Mouse (Mus musculus): ENCODE measurements around the gene Epb41l1. TPM values are rescaled to one million over a fixed set of nuclear protein-coding genes. Genes with fewer than 3 reads are reported as not detected.

The Epb41l1 gene
- total RNA-seq, 2 experiments from 2014 or later = 7.0 to 7.3 TPM

GRCm38 (mm10) chr2:156452149-156452536, 31.4 kb downstream of the Epb41l1 start:
- no peak for DNase-seq (ENCODE audit: low spot score)
- intact Hi-C loops (cut with DNase I) = no loop called here

GRCm38 (mm10) chr2:156453822-156454221, 33.1 kb downstream of the Epb41l1 start:
- intact Hi-C loops (cut with DNase I) = no loop called here
- no peak for DNase-seq (ENCODE audit: low spot score)

GRCm38 (mm10) chr2:156455508-156456108, 34.9 kb downstream of the Epb41l1 start:
- intact Hi-C loops (cut with DNase I) = no loop called here
- no peak for DNase-seq (ENCODE audit: low spot score)

- intact Hi-C loops (cut with DNase I) = no loop called here
- no peak for DNase-seq (ENCODE audit: low spot score)
Measured at GRCm38 (mm10) chr2:156456386-156457342, 36.0 kb downstream of the Epb41l1 start.

DNA sequence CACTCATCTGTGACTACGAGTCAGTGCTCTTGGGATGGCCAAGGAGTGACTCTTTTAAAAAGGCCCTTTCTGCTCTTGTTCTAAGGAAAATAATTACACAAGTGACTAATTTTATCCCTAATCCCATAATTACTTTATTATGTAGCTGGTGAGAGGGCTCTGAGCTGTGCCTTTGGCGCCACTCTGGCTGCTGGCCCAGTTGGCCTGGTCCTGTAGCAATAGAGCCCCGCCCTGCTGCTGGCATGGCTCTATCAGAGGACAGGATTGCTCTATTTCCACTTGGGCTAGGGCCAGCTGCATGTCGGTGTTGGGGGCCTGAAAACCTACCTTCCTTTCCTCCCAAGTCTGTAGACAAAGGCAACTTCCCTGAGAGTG, 36.6 kb downstream of the Epb41l1 start:
- no peak for DNase-seq (ENCODE audit: low spot score)
- intact Hi-C loops (cut with DNase I) = no loop called here

GRCm38 (mm10) chr2:156460470-156460869, 39.8 kb downstream of the Epb41l1 start:
- intact Hi-C loops (cut with DNase I) = loop anchor here (5.0 kb wide), 1 partner anchor 38 kb away; the partner anchor contains the start of gene Epb41l1
- no peak for DNase-seq (ENCODE audit: low spot score)

- DNase-seq (ENCODE audit: low spot score) = no peak
- intact Hi-C loops (cut with DNase I) = loop anchor here (5.0 kb wide), 1 partner anchor 40 kb away; the partner anchor contains the start of gene Epb41l1
Measured at GRCm38 (mm10) chr2:156462154-156463029, 41.7 kb downstream of the Epb41l1 start.

DNA sequence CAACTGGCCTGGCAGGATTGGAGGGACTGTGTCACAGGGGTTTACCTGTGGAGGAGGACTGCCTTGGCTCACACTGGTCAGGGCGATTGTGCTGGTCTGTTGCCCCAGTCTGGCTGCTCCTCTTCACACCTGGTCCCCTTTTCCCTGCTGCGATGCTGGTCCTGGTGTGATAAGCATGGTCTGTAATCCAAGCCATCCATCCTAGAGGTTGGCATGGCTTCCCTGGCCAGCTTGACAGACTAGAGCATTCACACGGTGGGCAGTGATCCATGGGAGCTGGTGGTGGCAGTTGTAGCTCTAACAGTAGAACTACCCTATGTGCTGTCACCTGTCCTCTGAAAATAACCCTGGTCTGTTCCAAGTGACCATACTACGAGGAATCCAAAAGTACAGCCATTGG, 43.7 kb downstream of the Epb41l1 start:
- intact Hi-C loops (cut with DNase I) = loop anchor here (5.0 kb wide), 1 partner anchor 42 kb away; the partner anchor contains the start of gene Epb41l1
- DNase-seq (ENCODE audit: low spot score) = no peak

- no peak for DNase-seq (ENCODE audit: low spot score)
- intact Hi-C loops (cut with DNase I) = no loop called here
Measured at GRCm38 (mm10) chr2:156467538-156467937, 46.8 kb downstream of the Epb41l1 start.

- intact Hi-C loops (cut with DNase I) = no loop called here
- DNase-seq (ENCODE audit: low spot score) = no peak
Measured at GRCm38 (mm10) chr2:156468890-156469289, 48.2 kb downstream of the Epb41l1 start.

DNA sequence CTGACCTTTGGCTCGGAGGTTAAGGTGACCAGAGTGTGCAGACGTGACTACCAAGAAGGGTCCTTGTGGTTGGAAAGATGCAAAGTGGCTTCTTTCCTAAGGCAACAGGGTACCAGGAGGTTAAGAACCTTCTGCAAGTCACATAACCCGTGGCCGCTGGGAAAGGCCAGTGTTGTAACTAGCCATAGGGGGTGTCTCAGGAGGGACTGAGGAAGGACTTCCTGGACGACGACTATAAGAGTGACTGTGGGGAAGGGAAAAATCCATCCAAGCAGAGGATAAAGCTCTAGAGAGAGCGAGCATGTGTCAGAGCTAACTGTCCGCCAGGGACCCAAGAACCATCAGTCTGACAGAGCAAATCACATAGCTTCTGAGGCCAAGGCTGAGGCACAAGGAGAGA, 48.8 kb downstream of the Epb41l1 start:
- intact Hi-C loops (cut with DNase I) = no loop called here
- no peak for DNase-seq (ENCODE audit: low spot score)

GRCm38 (mm10) chr2:156470938-156471337, 50.2 kb downstream of the Epb41l1 start:
- intact Hi-C loops (cut with DNase I) = no loop called here
- no peak for DNase-seq (ENCODE audit: low spot score)

DNA sequence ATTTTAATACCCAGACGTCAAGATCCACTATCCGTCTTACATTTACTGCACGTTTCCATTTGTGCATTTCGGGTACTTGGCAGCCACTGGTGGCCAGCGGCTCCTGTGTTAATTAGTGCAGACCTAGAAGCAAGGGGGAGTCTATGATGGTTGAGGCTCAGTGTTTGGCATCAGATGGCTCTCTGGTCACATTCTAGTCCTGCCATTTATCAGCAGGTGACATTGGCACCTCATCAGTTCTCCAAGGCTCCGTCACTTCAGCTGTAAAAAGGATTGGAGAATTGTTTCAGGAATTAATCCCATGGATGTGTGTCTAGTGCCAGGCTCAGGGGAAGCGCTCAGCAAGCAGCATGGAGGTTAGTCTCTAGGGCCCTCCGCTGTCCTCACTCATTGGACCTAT, 51.6 kb downstream of the Epb41l1 start:
- DNase-seq (ENCODE audit: low spot score) = no peak
- intact Hi-C loops (cut with DNase I) = no loop called here

- DNase-seq (ENCODE audit: low spot score) = no peak
- intact Hi-C loops (cut with DNase I) = no loop called here
Measured at GRCm38 (mm10) chr2:156473696-156474095, 53.0 kb downstream of the Epb41l1 start.

GRCm38 (mm10) chr2:156474111-156474510, 53.4 kb downstream of the Epb41l1 start:
- intact Hi-C loops (cut with DNase I) = no loop called here
- no peak for DNase-seq (ENCODE audit: low spot score)

DNA sequence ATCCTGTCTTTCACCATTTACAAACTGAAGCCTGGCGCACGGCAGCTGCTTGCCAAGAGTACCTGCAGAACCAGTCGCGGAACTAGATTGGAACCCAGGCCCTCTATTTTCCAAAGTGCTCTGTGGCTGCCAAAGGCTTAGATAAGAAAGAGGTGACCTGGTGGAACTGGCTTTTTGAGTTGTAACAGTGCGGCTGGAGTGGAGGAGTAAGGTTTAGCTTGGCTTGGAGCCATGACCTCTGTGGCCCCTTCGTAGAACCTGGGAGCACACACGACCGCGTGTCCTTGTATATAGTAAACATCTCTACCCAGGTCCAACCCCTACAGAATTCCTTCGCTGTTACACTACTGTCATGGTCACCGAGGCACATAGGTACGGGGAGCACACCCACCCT, 54.2 kb downstream of the Epb41l1 start:
- no peak for DNase-seq (ENCODE audit: low spot score)
- intact Hi-C loops (cut with DNase I) = no loop called here

GRCm38 (mm10) chr2:156475285-156476110, 54.8 kb downstream of the Epb41l1 start:
- peak; percentile 61 for DNase-seq (ENCODE audit: low spot score)
- intact Hi-C loops (cut with DNase I) = no loop called here

- intact Hi-C loops (cut with DNase I) = no loop called here
- DNase-seq (ENCODE audit: low spot score) = no peak
Measured at GRCm38 (mm10) chr2:156476111-156476747, 55.5 kb downstream of the Epb41l1 start.

- intact Hi-C loops (cut with DNase I) = no loop called here
- no peak for DNase-seq (ENCODE audit: low spot score)
Measured at GRCm38 (mm10) chr2:156476748-156477151, 56.0 kb downstream of the Epb41l1 start.
